8 mouse cellular contexts compared by ENCODE assay signal in genomic region chr14:16364878-16365337, GRCm38 (mm10). TPM values are rescaled to one million over a fixed set of nuclear protein-coding genes. Genes with fewer than 3 reads are reported as not detected.
DNase-seq lines count a peak whose midpoint lies in the region; ATAC-seq and TF ChIP-seq lines count a peak whose summit lies in the region.

Gene Top2b, plus strand, starts transcription at chr14:16365179.

- DNase-seq in 3T3-L1 (ENCODE audit: low read depth, low spot score) = peak; percentile 97
- DNase-seq in adrenal gland, postnatal 4 days (ENCODE audit: low spot score in 2 of 2) = peak; percentile 85 to 97
- peak; percentile 98 for DNase-seq in embryonic facial prominence, embryonic 14.5 days (ENCODE audit: low spot score)
- DNase-seq in heart, adult 2 months = peak; percentile 95 to 98
- DNase-seq in kidney, adult 8-10 months = peak; percentile 98
- peak; percentile 94 to 97 for DNase-seq in spleen, postnatal 10 days (ENCODE audit: low spot score in 2 of 2)

- H3K4me3 ChIP-seq in embryonic facial prominence, embryonic 14.5 days (ENCODE audit: low read depth, low read length) = peak within 1 kb of the TSS; percentile 94
- peak within 1 kb of the TSS; percentile 96 for H3K4me3 ChIP-seq in heart, adult 2 months
- peak within 1 kb of the TSS; percentile 92 for H3K4me3 ChIP-seq in limb, embryonic 13.5 days
- H3K4me3 ChIP-seq in midbrain, embryonic 16.5 days (ENCODE audit: low read depth, low read length) = peak within 1 kb of the TSS; percentile 96

- no peak for TF ChIP-seq CTCF in heart, adult 2 months (IDR thresholded peaks at IDR 0.05)

- no peaks in the 10 kb centered on the region for H3K36me3 ChIP-seq in embryonic facial prominence, embryonic 14.5 days (ENCODE audit: control insufficient read depth, insufficient read depth, low read length)
- H3K36me3 ChIP-seq in heart, adult 2 months (ENCODE audit: control insufficient read depth, insufficient read depth, low read length) = peaks cover 17% of the 10 kb centered on the region
- H3K36me3 ChIP-seq in limb, embryonic 13.5 days = no peaks in the 10 kb centered on the region
- no peaks in the 10 kb centered on the region for H3K36me3 ChIP-seq in midbrain, embryonic 16.5 days (ENCODE audit: control insufficient read depth, insufficient read depth, low read length)

- H3K27me3 ChIP-seq in embryonic facial prominence, embryonic 14.5 days (replicated peaks; ENCODE audit: control insufficient read depth, insufficient read depth, low read length) = no peaks in the 10 kb centered on the region
- no peaks in the 10 kb centered on the region for H3K27me3 ChIP-seq in heart, adult 2 months (ENCODE audit: control insufficient read depth, insufficient read depth, low read length)
- no peaks in the 10 kb centered on the region for H3K27me3 ChIP-seq in limb, embryonic 13.5 days
- no peaks in the 10 kb centered on the region for H3K27me3 ChIP-seq in midbrain, embryonic 16.5 days (ENCODE audit: control insufficient read depth, insufficient read depth, low read depth, low read length)

- peak within 1 kb of the TSS; percentile 72 for H3K4me2 ChIP-seq in embryonic facial prominence, embryonic 14.5 days (ENCODE audit: low read depth, low read length)
- peak within 1 kb of the TSS; percentile 79 for H3K4me2 ChIP-seq in limb, embryonic 13.5 days (replicated peaks)
- H3K4me2 ChIP-seq in midbrain, embryonic 16.5 days (ENCODE audit: low read length) = peak within 1 kb of the TSS; percentile 90

- peak within 1 kb of the TSS; percentile 99 for H3K27ac ChIP-seq in embryonic facial prominence, embryonic 14.5 days (replicated peaks; ENCODE audit: low read depth, low read length)
- peak within 1 kb of the TSS; percentile 87 for H3K27ac ChIP-seq in heart, adult 2 months
- peak within 1 kb of the TSS; percentile 98 for H3K27ac ChIP-seq in limb, embryonic 13.5 days
- peak within 1 kb of the TSS; percentile 100 for H3K27ac ChIP-seq in midbrain, embryonic 16.5 days (ENCODE audit: low read length)

- TF ChIP-seq POLR2A in heart, adult 2 months (IDR thresholded peaks at IDR 0.05; ENCODE audit: insufficient read depth, low read depth, low read length) = peak; percentile 88

- peak; percentile 99 for ATAC-seq in embryonic facial prominence, embryonic 14.5 days (ENCODE audit: low read depth)
- ATAC-seq in limb, embryonic 13.5 days (ENCODE audit: low FRiP score, low read depth) = peak; percentile 99
- ATAC-seq in midbrain, embryonic 16.5 days = peak; percentile 99

- TF ChIP-seq EP300 in heart, adult 2 months (IDR thresholded peaks at IDR 0.05; ENCODE audit: insufficient read depth, low read depth, low read length) = 0 out of 2 replicates have a peak, but pooled peaks have one; percentile 14

- intact Hi-C loops in heart, adult 2 months (cut with DNase I) = loop anchor here (2.0 to 10.0 kb wide), 4 partner anchors 14 to 930 kb away; partner anchors contain the start of genes Lrrc3b, Ngly1 and Oxsm

- no peaks in the 10 kb centered on the region for H3K9me3 ChIP-seq in embryonic facial prominence, embryonic 14.5 days (ENCODE audit: control insufficient read depth, low read length)
- no peaks in the 10 kb centered on the region for H3K9me3 ChIP-seq in limb, embryonic 13.5 days
- H3K9me3 ChIP-seq in midbrain, embryonic 16.5 days (replicated peaks; ENCODE audit: control insufficient read depth, low read length, poor library complexity, severe bottlenecking) = no peaks in the 10 kb centered on the region

- H3K79me2 ChIP-seq in heart, adult 2 months (replicated peaks; ENCODE audit: control insufficient read depth, insufficient read depth, low read length) = no peaks in the 10 kb centered on the region

- WGBS in embryonic facial prominence, embryonic 14.5 days = under 1% methylated on average over 29 of the region's 32 CpGs
- WGBS in heart, adult 2 months = under 1% methylated on average over 32 of the region's 32 CpGs
- WGBS in limb, embryonic 13.5 days = under 1% methylated on average over 31 of the region's 32 CpGs
- WGBS in midbrain, embryonic 16.5 days = under 1% methylated on average over 32 of the region's 32 CpGs

- H3K4me1 ChIP-seq in embryonic facial prominence, embryonic 14.5 days (ENCODE audit: control insufficient read depth, insufficient read depth, low read length) = peaks cover 17% of the 10 kb centered on the region
- H3K4me1 ChIP-seq in heart, adult 2 months (ENCODE audit: control insufficient read depth, insufficient read depth, low read length) = peaks cover 6% of the 10 kb centered on the region
- peaks cover 25% of the 10 kb centered on the region for H3K4me1 ChIP-seq in limb, embryonic 13.5 days
- H3K4me1 ChIP-seq in midbrain, embryonic 16.5 days (ENCODE audit: control insufficient read depth, insufficient read depth, low read length) = peaks cover 25% of the 10 kb centered on the region

- peak within 1 kb of the TSS; percentile 99 for H3K9ac ChIP-seq in embryonic facial prominence, embryonic 14.5 days (ENCODE audit: low read depth, low read length)
- H3K9ac ChIP-seq in heart, adult 2 months (ENCODE audit: low read depth, low read length) = peak within 1 kb of the TSS; percentile 89
- peak within 1 kb of the TSS; percentile 99 for H3K9ac ChIP-seq in limb, embryonic 13.5 days
- peak within 1 kb of the TSS; percentile 98 for H3K9ac ChIP-seq in midbrain, embryonic 16.5 days (ENCODE audit: low read depth, low read length)

RNA-seq across cellular contexts. Expression of gene Top2b, which starts in this region (rescaled TPM):
- 100 to 1,000 TPM; 111 to 119 TPM for total RNA-seq in adrenal gland, postnatal 4 days (2021)
- 80.2 and 80.5 TPM in 2 replicates for polyA plus RNA-seq in embryonic facial prominence, embryonic 14.5 days (2014; fragmentation: Nextera tagmentation; extraction: Ambion mirVana)
- 10 to 100 TPM; 49.1 to 55.1 TPM for total RNA-seq in heart, adult 2 months (2021)
- polyA plus RNA-seq in heart, adult 2 months (2012; rRNA removed) = 9.9 and 30.3 TPM in 2 replicates
- polyA plus RNA-seq in limb, embryonic 13.5 days (2015; fragmentation: Nextera tagmentation; extraction: Ambion mirVana) = 66.0 and 69.8 TPM in 2 replicates
- 88.8 and 106 TPM in 2 replicates for polyA plus RNA-seq in midbrain, embryonic 16.5 days (2015; fragmentation: Nextera tagmentation; extraction: Ambion mirVana)

Comparison
In these comparisons a context has a peak if more than half of its experiments do, and no peak if none do; other contexts are left out.
1. Peak in every context shown above with its lines: DNase-seq, ATAC-seq, H3K4me3 ChIP-seq and H3K27ac ChIP-seq.